Mouse (Mus musculus) gastrocnemius, postnatal 36 days (tissue): ENCODE results near the gene Rnf144a. TPM values are rescaled to one million over a fixed set of nuclear protein-coding genes. Genes with fewer than 3 reads are reported as not detected.
"Not testable (repeated sequence)": the region's sequence is repeated elsewhere in the genome, so short reads cannot be mapped to it uniquely, and the experiment has no call there.

Source experiments
- DNase-seq, 2 experiments: peaks; one replicate each; pipeline ENCODE4 v3.0.0; 2022
- intact Hi-C: fragments of 180-260 bp; cut with DNase I; formaldehyde crosslinking; loops from one replicate; pipeline ENCODE4 v1.15.1; 2025
- long read RNA-seq, 2 experiments: library from polyadenylated mRNA; stranded (forward); transcript quantifications; one replicate each; pipeline ENCODE4 v2.0.0; 2021
- total RNA-seq, 2 experiments: library from RNA; stranded (reverse); gene quantifications; 2 replicates each; pipeline ENCODE4 v1.2.3; 2021

Rnf144a gene
- 1 to 10 TPM; 5.2 to 6.6 TPM for total RNA-seq
- long read RNA-seq, experiment 1 = 0 reads
- long read RNA-seq, experiment 2, partial matches to known transcripts = 0 of 3 reads
- long read RNA-seq, experiment 2, other reads (novel, unspliced or antisense) = 3 of 3 reads

GRCm38 (mm10) chr12:26415104-26415771 lies at the start of gene Rnf144a:
TSS of gene Rnf144a (minus strand) at chr12:26415254.
- intact Hi-C loops = loop anchor here (2.0 kb wide), 1 partner anchor 100 kb away; no protein-coding TSS in a partner anchor
- DNase-seq = peak; percentile 86 to 89

- DNase-seq = no peak
- intact Hi-C loops = no loop called here
Measured at GRCm38 (mm10) chr12:26460091-26460490, 45.0 kb upstream of the Rnf144a start.

GRCm38 (mm10) chr12:26456028-26456698 lies 41.1 kb upstream of the Rnf144a start, which contains the start of gene Rsad2:
TSS of gene Rsad2 (minus strand) at chr12:26456452.
- intact Hi-C loops = no loop called here
- DNase-seq = peak; percentile 40 to 41

- DNase-seq = no peak
- intact Hi-C loops = no loop called here
Measured at GRCm38 (mm10) chr12:26454682-26455081, 39.6 kb upstream of the Rnf144a start.

- no peak for DNase-seq
- intact Hi-C loops = no loop called here
Measured at GRCm38 (mm10) chr12:26452951-26453350, 37.9 kb upstream of the Rnf144a start.

- DNase-seq = no peak
- intact Hi-C loops = no loop called here
Measured at GRCm38 (mm10) chr12:26451150-26451549, 36.1 kb upstream of the Rnf144a start.

- no peak for DNase-seq
- intact Hi-C loops = no loop called here
Measured at GRCm38 (mm10) chr12:26449483-26449882, 34.4 kb upstream of the Rnf144a start.

- intact Hi-C loops = no loop called here
- no peak for DNase-seq
Measured at GRCm38 (mm10) chr12:26446377-26447045, 31.5 kb upstream of the Rnf144a start.

GRCm38 (mm10) chr12:26444511-26444910 lies 29.5 kb upstream of the Rnf144a start:
- intact Hi-C loops = no loop called here
- no peak for DNase-seq

GRCm38 (mm10) chr12:26444054-26444453 lies 29.0 kb upstream of the Rnf144a start:
- DNase-seq = peak; percentile 81 to 84
- intact Hi-C loops = no loop called here

GRCm38 (mm10) chr12:26439366-26439765 lies 24.3 kb upstream of the Rnf144a start:
- intact Hi-C loops = no loop called here
- no peak for DNase-seq

GRCm38 (mm10) chr12:26437950-26438349 lies 22.9 kb upstream of the Rnf144a start:
- DNase-seq = no peak

GRCm38 (mm10) chr12:26436334-26436733 lies 21.3 kb upstream of the Rnf144a start:
- intact Hi-C loops = no loop called here
- DNase-seq = peak in 1 of 2 experiments; percentile 11

More at GRCm38 (mm10) chr12:26437950-26438349, 22.9 kb upstream of the Rnf144a start:
- intact Hi-C loops = no loop called here

- DNase-seq, intact Hi-C loops: not testable (repeated sequence)
Measured at GRCm38 (mm10) chr12:26428771-26429170, 13.7 kb upstream of the Rnf144a start.

GRCm38 (mm10) chr12:26424841-26425240 lies 9.8 kb upstream of the Rnf144a start:
- no peak for DNase-seq
- intact Hi-C loops = no loop called here

GRCm38 (mm10) chr12:26418322-26418721 lies 3.3 kb upstream of the Rnf144a start:
- intact Hi-C loops = no loop called here
- DNase-seq = no peak

GRCm38 (mm10) chr12:26416636-26417295 lies 1.7 kb upstream of the Rnf144a start:
- no peak for DNase-seq
- intact Hi-C loops = no loop called here

GRCm38 (mm10) chr12:26414451-26415103 lies 477 bp downstream of the Rnf144a start:
- intact Hi-C loops = loop anchor here (2.0 kb wide), 1 partner anchor 100 kb away; no protein-coding TSS in a partner anchor
- peak; percentile 25 to 34 for DNase-seq

- intact Hi-C loops = loop anchor here (2.0 kb wide), 1 partner anchor 99 kb away; no protein-coding TSS in a partner anchor
Measured at GRCm38 (mm10) chr12:26413961-26414411, 1.1 kb downstream of the Rnf144a start.

GRCm38 (mm10) chr12:26412802-26413201 lies 2.3 kb downstream of the Rnf144a start:
- intact Hi-C loops = no loop called here
- peak; percentile 28 to 35 for DNase-seq

More at GRCm38 (mm10) chr12:26413961-26414411, 1.1 kb downstream of the Rnf144a start:
- DNase-seq = no peak
